24 mouse cellular contexts compared by ENCODE assay signal in the genomic region with DNA sequence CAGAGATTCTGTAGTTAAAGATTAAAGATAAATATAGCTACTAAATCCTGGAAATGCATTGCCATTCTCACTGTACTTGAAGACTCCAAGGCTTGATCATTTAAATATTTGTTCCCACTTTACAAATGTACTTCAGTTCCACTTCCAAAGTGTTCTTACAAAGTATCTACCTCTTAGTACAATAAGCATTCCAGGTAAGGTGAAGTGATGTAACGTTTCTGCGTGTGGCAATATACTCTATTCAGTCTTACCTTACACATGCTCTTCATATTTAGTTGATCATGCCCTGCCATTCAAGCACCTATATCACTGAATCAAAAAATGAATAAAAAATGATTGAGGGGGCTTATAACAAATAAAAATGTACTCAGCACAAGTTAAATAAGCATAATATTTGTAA.
DNase-seq lines count a peak whose midpoint lies in the region; ATAC-seq and TF ChIP-seq lines count a peak whose summit lies in the region.
"Had no signal": no experiment of that assay in that cellular context is flagged by ENCODE, and none has a peak within 500 bp of the region (broad histone marks: within the 10 kb centered on the region; RNA-seq: fewer than 3 reads in every experiment).

No protein-coding gene starts in this region.

- no peaks in the 10 kb centered on the region for H3K27me3 ChIP-seq in lung, embryonic 14.5 days (ENCODE audit: insufficient read depth, low read length)
- H3K27me3 ChIP-seq in lung, embryonic 16.5 days (ENCODE audit: control insufficient read depth, insufficient read depth, low read depth, low read length): no peaks in the 10 kb centered on the region
- H3K27me3 ChIP-seq: CH12.LX; embryonic facial prominence, embryonic 12.5 days; forebrain, embryonic 13.5 days; forebrain, embryonic 15.5 days; Patski had no signal

- H3K9ac ChIP-seq in lung, embryonic 14.5 days: no peak overlapping the region
- no peak overlapping the region for H3K9ac ChIP-seq in lung, embryonic 16.5 days (ENCODE audit: low read length)
- H3K9ac ChIP-seq: embryonic facial prominence, embryonic 12.5 days; forebrain, embryonic 13.5 days; forebrain, embryonic 15.5 days had no signal

- intact Hi-C loops in left cerebral cortex, postnatal 4 days (cut with DNase I): no loop called here

- H3K27ac ChIP-seq in lung, embryonic 14.5 days (ENCODE audit: low read depth): no peak overlapping the region
- H3K27ac ChIP-seq in lung, embryonic 16.5 days (ENCODE audit: low read length): no peak overlapping the region
- H3K27ac ChIP-seq: embryonic facial prominence, embryonic 10.5 days; embryonic facial prominence, embryonic 12.5 days; forebrain, embryonic 13.5 days; forebrain, embryonic 15.5 days had no signal

- TF ChIP-seq CTCF in lung, embryonic 14.5 days (IDR thresholded peaks at IDR 0.05; ENCODE audit: low read depth): no peak
- no peak for TF ChIP-seq CTCF in lung, adult 2 months (IDR thresholded peaks at IDR 0.05; ENCODE audit: insufficient read depth, low read length)

- ATAC-seq in lung, embryonic 14.5 days (ENCODE audit: insufficient read depth): peak; percentile 56; the same call in 1 of the 2 replicates
- ATAC-seq in lung, embryonic 16.5 days (ENCODE audit: low read depth): peak; percentile 68
- ATAC-seq: activated CD4-positive, CD25-positive, alpha-beta regulatory T cell, adult 4 months; CD4-positive, CD25-positive, alpha-beta regulatory T cell, adult 4 months; forebrain, embryonic 13.5 days; forebrain, embryonic 15.5 days; Patski had no signal

- TF ChIP-seq POLR2A in lung, adult 2 months (IDR thresholded peaks at IDR 0.05; ENCODE audit: borderline replicate concordance, extremely low read depth, low read depth, low read length): no peak

- no peaks in the 10 kb centered on the region for H3K36me3 ChIP-seq in lung, embryonic 14.5 days (ENCODE audit: insufficient read depth)
- H3K36me3 ChIP-seq in lung, embryonic 16.5 days (ENCODE audit: control insufficient read depth, insufficient read depth, low read length): no peaks in the 10 kb centered on the region
- H3K36me3 ChIP-seq: embryonic facial prominence, embryonic 10.5 days; embryonic facial prominence, embryonic 12.5 days; forebrain, embryonic 15.5 days; G1E had no signal

- DNase-seq in lung, embryonic 14.5 days: no peak
- DNase-seq in lung, postnatal 10 days: no peak
- DNase-seq in lung, adult 2 months: no peak
- DNase-seq in lung, postnatal 25 days (ENCODE audit: low spot score): peak; percentile 18
- DNase-seq in left cerebral cortex, postnatal 4 days: no peak
- DNase-seq: adrenal gland, adult 8-10 months; adrenal gland, postnatal 14 days; adrenal gland, postnatal 36 days; B cell, adult 2 months; cerebellum, adult 11-12 months; cerebellum, adult 2 months; cerebellum, adult 9-10 months; cerebellum, postnatal 10 days; cerebellum, postnatal 25 days had no signal

- H3K9me3 ChIP-seq in lung, embryonic 14.5 days (ENCODE audit: low read depth, low read length): no peaks in the 10 kb centered on the region
- H3K9me3 ChIP-seq in lung, embryonic 16.5 days (ENCODE audit: control insufficient read depth, low read length): no peaks in the 10 kb centered on the region
- H3K9me3 ChIP-seq: embryonic facial prominence, embryonic 10.5 days; embryonic facial prominence, embryonic 12.5 days; forebrain, embryonic 13.5 days; forebrain, embryonic 15.5 days; G1E had no signal

- no peaks in the 10 kb centered on the region for H3K4me1 ChIP-seq in lung, embryonic 14.5 days (ENCODE audit: insufficient read depth)
- no peaks in the 10 kb centered on the region for H3K4me1 ChIP-seq in lung, embryonic 16.5 days (replicated peaks; ENCODE audit: control insufficient read depth, insufficient read depth, low read length)
- no peaks in the 10 kb centered on the region for H3K4me1 ChIP-seq in lung, adult 2 months (ENCODE audit: control insufficient read depth, insufficient read depth, low read length)
- H3K4me1 ChIP-seq: embryonic facial prominence, embryonic 10.5 days; embryonic facial prominence, embryonic 12.5 days; forebrain, embryonic 13.5 days; forebrain, embryonic 15.5 days had no signal

- H3K4me2 ChIP-seq in lung, embryonic 14.5 days: no peak overlapping the region
- H3K4me2 ChIP-seq in lung, embryonic 16.5 days (ENCODE audit: low read depth, low read length): no peak overlapping the region
- H3K4me2 ChIP-seq: embryonic facial prominence, embryonic 12.5 days; forebrain, embryonic 13.5 days; forebrain, embryonic 15.5 days had no signal

- WGBS in lung, embryonic 14.5 days: 70% methylated on average over 2 of the region's 2 CpGs
- 69% methylated on average over 2 of the region's 2 CpGs for WGBS in lung, embryonic 16.5 days
- WGBS in lung, adult 2 months: 61% methylated on average over 2 of the region's 2 CpGs

- no peak overlapping the region for H3K4me3 ChIP-seq in lung, embryonic 14.5 days (ENCODE audit: low read depth, low read length)
- no peak overlapping the region for H3K4me3 ChIP-seq in lung, embryonic 16.5 days (ENCODE audit: low read length)
- no peak overlapping the region for H3K4me3 ChIP-seq in lung, adult 2 months (replicated peaks; ENCODE audit: extremely low read depth, low read depth, low read length)
- H3K4me3 ChIP-seq: embryonic facial prominence, embryonic 10.5 days; embryonic facial prominence, embryonic 12.5 days; forebrain, embryonic 13.5 days; forebrain, embryonic 15.5 days had no signal
